Mouse (Mus musculus) small intestine, adult 10 weeks (tissue): ENCODE results near the gene Vmn1r239-ps. TPM values are rescaled to one million over a fixed set of nuclear protein-coding genes. Genes with fewer than 3 reads are reported as not detected.

Experiments used
- polyA plus RNA-seq: library from polyadenylated mRNA; stranded (reverse); fragments of 350-450 nt; fragmentation: Illumina TruSeq; extraction: RNeasy Lipid Tissue Mini Kit (QIAGEN cat#74804); gene quantifications from one replicate; pipeline ENCODE4 v1.2.3, GENCODE M21; 2014; ENCODE audit warnings: low replicate concordance

Vmn1r239-ps gene
- not detected for polyA plus RNA-seq

GRCm38 (mm10) chrX:147453610-147454009 is at the start of gene Vmn1r239-ps:
TSS of gene Vmn1r239-ps (minus strand) at chrX:147453710.

GRCm38 (mm10) chrX:147429129-147429528 is 24.4 kb downstream of the Vmn1r239-ps start, which contains the start of gene Il13ra2:
TSS of gene Il13ra2 (minus strand) at chrX:147429192.

Other genes starting within 250 kb of the Vmn1r239-ps start
- not detected for gene Il13ra2, start 24.5 kb downstream of the Vmn1r239-ps start, polyA plus RNA-seq
- gene Lrch2, start 100.4 kb upstream of the Vmn1r239-ps start, polyA plus RNA-seq = 5.9 TPM